Mouse (Mus musculus) testis, adult 2 months (tissue): ENCODE measurements at regions not wholly inside any gene's neighbourhood (a gene's known extent, or its start where the extent isn't known, plus 50 kb on each side); places are given as distances from the start of the nearest gene placed in this dataset.

ENCODE experiments used
- CTCF ChIP-seq: fragments of 200-500 bp; IDR thresholded peaks from 2 replicates; pipeline ENCODE4 v1.5.1; 2012; ENCODE audit warnings: low read depth, mild to moderate bottlenecking, inconsistent platforms, low read length, moderate library complexity; ENCODE audit not compliant: control insufficient read depth, insufficient read depth, insufficient replicate concordance
- POLR2A ChIP-seq: fragments of 200-500 bp; IDR thresholded peaks from 2 replicates; pipeline ENCODE4 v1.6.1; 2012; ENCODE audit warnings: low read depth, mild to moderate bottlenecking, inconsistent platforms, low read length, moderate library complexity; ENCODE audit not compliant: control insufficient read depth

- TF ChIP-seq CTCF (no peak), POLR2A (no peak)
Measured at GRCm38 (mm10) chr3:128881685-128882444, 317.8 kb upstream of the Pitx2 start.
